In the genomic region with DNA sequence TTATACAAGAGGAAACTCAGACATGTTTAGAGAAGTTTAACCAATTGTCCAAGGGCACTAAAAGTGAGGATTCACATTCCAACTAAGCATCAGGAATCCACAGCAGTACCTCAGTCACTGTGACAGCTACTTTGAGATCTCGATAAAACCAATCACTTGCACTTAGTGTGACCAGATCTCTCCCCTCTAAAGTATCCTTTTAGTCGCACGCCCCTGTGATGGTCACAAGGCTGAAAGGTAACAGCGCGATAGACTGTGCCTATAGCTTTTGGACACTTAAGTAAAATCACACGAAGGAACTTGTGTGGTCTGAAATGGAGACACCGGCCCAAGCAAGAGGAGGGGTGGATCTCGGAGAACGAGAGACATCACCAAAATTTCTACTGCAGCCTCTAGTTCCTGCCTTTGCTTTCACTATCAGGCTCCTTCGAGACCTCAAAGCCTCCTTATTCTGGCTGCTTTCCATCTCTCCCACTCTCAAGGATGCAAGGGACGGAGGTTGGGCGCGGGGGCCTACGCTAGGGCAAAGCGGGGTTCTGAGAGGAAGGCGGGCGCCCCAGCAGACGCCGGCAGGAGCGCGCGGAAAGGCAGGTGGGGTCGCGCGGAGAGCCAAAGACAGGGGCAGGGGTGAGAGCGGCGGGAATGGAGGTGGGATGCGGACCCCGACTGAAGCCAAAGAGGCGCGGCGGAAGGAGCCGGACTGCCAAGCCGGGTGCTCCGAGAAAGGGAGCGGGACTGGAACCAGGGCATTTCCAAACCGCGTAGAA, we compare ENCODE assay signal across 8 mouse cellular contexts. TPM values are rescaled to one million over a fixed set of nuclear protein-coding genes. Genes with fewer than 3 reads are reported as not detected.
DNase-seq lines count a peak whose midpoint lies in the region; ATAC-seq and TF ChIP-seq lines count a peak whose summit lies in the region.

Samd15 (plus strand) TSS at position 518 of the 767 bp plus-strand sequence.

- H3K27ac ChIP-seq in forebrain, embryonic 13.5 days = peak within 1 kb of the TSS; percentile 94
- peak within 1 kb of the TSS; percentile 96 for H3K27ac ChIP-seq in layer of hippocampus, adult 2 months
- peak within 1 kb of the TSS; percentile 61 for H3K27ac ChIP-seq in lung, embryonic 15.5 days
- H3K27ac ChIP-seq in olfactory bulb, adult 2 months (ENCODE audit: insufficient read depth, low read depth, low read length) = peak within 1 kb of the TSS; percentile 60

- no peaks in the 10 kb centered on the region for H3K36me3 ChIP-seq in forebrain, embryonic 13.5 days (ENCODE audit: poor library complexity, severe bottlenecking)
- no peaks in the 10 kb centered on the region for H3K36me3 ChIP-seq in lung, embryonic 15.5 days

- no peaks in the 10 kb centered on the region for H3K9me3 ChIP-seq in forebrain, embryonic 13.5 days (replicated peaks)
- H3K9me3 ChIP-seq in lung, embryonic 15.5 days = no peaks in the 10 kb centered on the region

- H3K27me3 ChIP-seq in forebrain, embryonic 13.5 days = no peaks in the 10 kb centered on the region
- H3K27me3 ChIP-seq in lung, embryonic 15.5 days = no peaks in the 10 kb centered on the region

- ATAC-seq in forebrain, embryonic 13.5 days = peak; percentile 70
- ATAC-seq in lung, embryonic 15.5 days (ENCODE audit: borderline replicate concordance, extremely low read depth, low FRiP score, low TSS enrichment) = peak; percentile 53

- intact Hi-C loops in heart, postnatal 36 days (cut with DNase I) = no loop called here

- peaks cover 9% of the 10 kb centered on the region for H3K4me1 ChIP-seq in forebrain, embryonic 13.5 days
- H3K4me1 ChIP-seq in lung, embryonic 15.5 days = peaks cover 7% of the 10 kb centered on the region
- H3K4me1 ChIP-seq in olfactory bulb, adult 2 months (ENCODE audit: control insufficient read depth, insufficient read depth, low read length) = peaks cover 5% of the 10 kb centered on the region; the same call in 1 of the 2 replicates

- no peak for TF ChIP-seq POLR2A in olfactory bulb, adult 2 months (IDR thresholded peaks at IDR 0.05; ENCODE audit: insufficient read depth, low read depth, low read length)

- peak within 1 kb of the TSS; percentile 89 for H3K4me2 ChIP-seq in forebrain, embryonic 13.5 days
- peak within 1 kb of the TSS; percentile 94 for H3K4me2 ChIP-seq in lung, embryonic 15.5 days

- TF ChIP-seq CTCF in layer of hippocampus, adult 2 months (conservative IDR thresholded peaks at IDR 0.05) = no peak
- TF ChIP-seq CTCF in olfactory bulb, adult 2 months (IDR thresholded peaks at IDR 0.05; ENCODE audit: insufficient read depth, low read depth, low read length) = no peak

- under 1% methylated on average over 37 of the region's 38 CpGs for WGBS in forebrain, embryonic 13.5 days
- WGBS in lung, embryonic 15.5 days = 1% methylated on average over 38 of the region's 38 CpGs
- WGBS in olfactory bulb, adult 2 months = under 1% methylated on average over 32 of the region's 38 CpGs

- DNase-seq in ES-CJ7 (ENCODE audit: low read depth, low spot score) = peak; percentile 13
- DNase-seq in adrenal gland, postnatal 4 days (ENCODE audit: low spot score in 2 of 2) = peak; percentile 14 to 29
- DNase-seq in heart, postnatal 36 days = peak; percentile 47 to 48
- DNase-seq in layer of hippocampus, adult 2 months (ENCODE audit: low spot score in 2 of 2) = peak in 1 of 2 experiments; percentile 23
- peak; percentile 15 for DNase-seq in urinary bladder, postnatal 14 days (ENCODE audit: low spot score)

- peak within 1 kb of the TSS; percentile 84 for H3K4me3 ChIP-seq in forebrain, embryonic 13.5 days
- peak within 1 kb of the TSS; percentile 80 for H3K4me3 ChIP-seq in layer of hippocampus, adult 2 months
- H3K4me3 ChIP-seq in lung, embryonic 15.5 days = peak within 1 kb of the TSS; percentile 86
- peak within 1 kb of the TSS; percentile 85 for H3K4me3 ChIP-seq in olfactory bulb, adult 2 months (ENCODE audit: insufficient read depth, low read depth, low read length)

- peak within 1 kb of the TSS; percentile 95 for H3K9ac ChIP-seq in forebrain, embryonic 13.5 days
- peak within 1 kb of the TSS; percentile 88 for H3K9ac ChIP-seq in lung, embryonic 15.5 days

RNA-seq across cellular contexts. Expression of gene Samd15, which starts in this region (rescaled TPM):
- total RNA-seq in adrenal gland, postnatal 4 days (2021) = 1 to 10 TPM; 3.0 to 3.2 TPM
- polyA plus RNA-seq in forebrain, embryonic 13.5 days (2015; fragmentation: Nextera tagmentation; extraction: Ambion mirVana) = 1.3 and 2.5 TPM in 2 replicates
- total RNA-seq in heart, postnatal 36 days (2021) = not detected
- 1 to 10 TPM; 3.5 to 4.8 TPM for total RNA-seq in layer of hippocampus, adult 2 months (2021)
- 1.3 and 1.9 TPM in 2 replicates for polyA plus RNA-seq in lung, embryonic 15.5 days (2015; fragmentation: Nextera tagmentation; extraction: Ambion mirVana)
- polyA plus RNA-seq in olfactory bulb, adult 2 months (2012; ENCODE audit: insufficient read depth, insufficient read length, low replicate concordance, missing spikeins) = not detected in 2 replicates

Comparison
In these comparisons a context has a peak if more than half of its experiments do, and no peak if none do; other contexts are left out.
1. Peak in DNase-seq in heart, postnatal 36 days; RNA of the gene not detected or under 1 TPM.